Mouse (Mus musculus): ENCODE data around the gene Sds.

Gene Sds

DNA sequence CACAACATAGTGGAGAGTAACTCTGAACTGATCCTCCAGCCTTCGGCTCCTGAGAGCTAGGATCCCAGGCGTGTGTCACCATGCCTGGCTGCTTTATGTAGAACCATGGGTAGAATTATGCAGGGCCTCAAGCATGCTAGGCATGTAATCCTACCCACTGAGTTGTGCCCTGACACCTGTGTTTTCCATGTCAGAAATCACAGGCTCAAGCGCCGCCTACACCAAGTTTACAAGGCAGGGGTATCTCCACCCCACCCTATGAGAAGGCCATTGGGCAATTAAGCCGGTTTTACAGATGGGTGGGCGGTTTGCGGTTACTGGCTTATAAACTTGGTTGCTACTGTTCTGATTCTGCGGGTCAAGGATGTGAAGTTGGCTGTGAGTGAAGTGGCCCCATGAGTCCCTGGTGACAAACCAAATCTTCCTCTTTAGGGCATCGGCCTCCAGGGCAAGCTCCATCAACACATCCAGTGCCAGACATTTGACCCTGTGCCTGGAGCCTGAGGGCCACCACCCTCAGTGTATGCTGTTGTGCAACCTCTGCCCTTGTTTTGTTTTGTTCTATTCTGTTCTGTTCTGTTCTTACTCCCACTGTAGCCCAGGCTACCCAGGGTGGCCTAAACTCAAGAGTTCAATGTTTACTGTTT, 37.8 kb downstream of the Sds start:
- DNase-seq (ENCODE audit: low spot score in 2 of 2): peak; percentile 35 to 38

- peak; percentile 41 to 54 for DNase-seq (ENCODE audit: low spot score in 2 of 2)
These were observed 38.4 kb downstream of the Sds start for GRCm38 (mm10) chr5:120514754-120515153.

DNA sequence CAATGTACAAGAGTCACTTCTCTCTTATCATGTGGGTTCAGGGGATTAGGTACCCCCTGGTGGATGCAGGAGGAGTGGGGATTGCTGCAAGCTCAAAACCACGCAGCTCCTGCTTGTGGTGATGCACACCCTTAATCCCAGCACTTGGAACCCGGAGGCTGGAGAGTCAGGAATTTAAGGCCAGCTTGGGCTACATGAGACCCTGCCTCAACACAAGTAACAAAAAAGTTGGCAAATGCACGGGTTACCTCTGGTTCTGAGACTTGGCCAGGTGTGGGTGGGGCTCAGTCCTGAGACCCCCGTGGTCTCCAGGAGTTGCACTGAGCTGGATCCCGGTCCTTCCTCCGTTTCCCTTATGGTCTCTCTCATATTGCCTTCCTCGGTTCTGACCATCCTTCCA, 39.1 kb downstream of the Sds start:
- DNase-seq (ENCODE audit: low spot score in 2 of 2): no peak

GRCm38 (mm10) chr5:120516221-120516984, 40.1 kb downstream of the Sds start:
- DNase-seq (ENCODE audit: low spot score in 2 of 2): peak; percentile 69 to 74

DNA sequence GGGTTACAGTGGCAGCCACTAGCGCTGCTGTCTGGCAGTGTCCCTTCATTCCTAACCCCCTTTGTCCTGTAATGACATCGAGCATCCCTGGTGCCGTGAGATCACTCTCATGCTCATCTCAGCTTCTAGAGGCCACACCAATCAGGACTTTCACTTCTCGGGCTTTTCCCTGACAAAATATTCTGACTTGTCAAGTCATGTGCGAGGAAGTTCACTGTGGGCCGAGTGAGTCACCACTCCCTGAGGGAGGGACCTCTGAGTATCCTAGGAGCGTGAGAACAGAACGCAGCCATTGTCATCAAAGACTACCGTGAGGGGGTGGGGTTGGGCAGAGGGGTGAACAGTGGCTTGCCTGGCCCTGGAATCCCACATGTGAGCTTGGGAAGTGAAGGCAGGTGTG, 41.2 kb downstream of the Sds start:
- peak; percentile 87 for DNase-seq (ENCODE audit: low spot score in 2 of 2)

DNA sequence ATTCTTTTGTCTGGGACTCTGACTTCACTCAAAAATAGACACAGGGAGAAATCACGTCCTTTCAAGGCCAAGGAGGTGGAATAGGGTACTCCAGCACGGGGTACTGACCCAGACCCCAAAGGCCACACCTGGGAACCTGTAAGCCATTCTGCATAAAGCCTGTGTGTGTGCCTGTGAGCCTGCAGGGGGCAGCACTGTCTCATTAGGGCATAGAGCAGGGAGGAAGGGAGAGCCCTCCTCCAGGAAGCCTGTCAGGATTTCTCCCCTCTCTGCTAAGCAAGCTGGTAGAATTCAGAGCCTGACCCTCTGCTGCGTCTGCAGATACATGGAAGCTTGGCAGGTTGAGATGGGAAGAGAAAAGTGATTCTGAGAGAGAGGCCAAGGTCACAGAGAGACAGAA, 46.3 kb downstream of the Sds start:
- no peak for DNase-seq (ENCODE audit: low spot score in 2 of 2)

DNA sequence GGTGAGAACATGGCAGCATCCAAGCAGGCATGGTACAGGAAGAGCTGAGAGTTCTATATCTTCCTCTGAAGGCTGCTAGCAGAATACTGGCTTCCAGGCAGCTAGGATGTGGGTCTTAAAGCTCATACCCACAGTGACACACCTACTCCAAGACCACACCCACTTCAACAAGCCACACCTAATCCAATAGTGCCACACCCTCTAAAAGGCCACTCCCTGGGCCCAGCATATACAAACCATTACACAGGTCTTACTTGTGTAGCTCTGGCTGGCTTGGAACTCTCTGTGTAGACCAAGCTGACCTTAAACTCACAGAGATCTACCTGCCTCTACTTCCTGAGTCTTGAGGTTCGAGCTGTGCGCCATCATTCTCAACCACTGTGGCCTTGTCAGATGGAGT, 48.4 kb downstream of the Sds start:
- no peak for DNase-seq (ENCODE audit: low spot score in 2 of 2)

DNA sequence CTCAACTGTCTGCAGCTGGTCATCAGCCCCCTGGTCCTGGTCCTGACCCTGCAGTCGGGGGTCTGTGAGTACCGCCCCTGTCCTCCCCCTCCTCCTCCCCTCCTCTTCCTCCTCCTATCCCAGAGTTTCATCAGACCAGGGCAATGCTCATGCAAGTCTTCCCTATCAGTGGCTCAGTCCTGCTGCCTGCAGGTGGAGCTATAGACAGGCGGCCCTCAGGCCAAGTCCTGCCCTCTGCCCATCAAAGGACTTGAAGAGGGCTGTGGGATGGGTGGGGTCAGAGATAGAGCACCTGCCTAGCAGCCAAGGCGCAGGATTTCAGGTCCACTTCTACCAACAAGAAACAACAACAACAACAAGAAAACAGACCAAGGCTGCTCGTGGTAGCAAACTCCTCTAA, 49.4 kb downstream of the Sds start:
- DNase-seq (ENCODE audit: low spot score in 2 of 2): no peak

DNA sequence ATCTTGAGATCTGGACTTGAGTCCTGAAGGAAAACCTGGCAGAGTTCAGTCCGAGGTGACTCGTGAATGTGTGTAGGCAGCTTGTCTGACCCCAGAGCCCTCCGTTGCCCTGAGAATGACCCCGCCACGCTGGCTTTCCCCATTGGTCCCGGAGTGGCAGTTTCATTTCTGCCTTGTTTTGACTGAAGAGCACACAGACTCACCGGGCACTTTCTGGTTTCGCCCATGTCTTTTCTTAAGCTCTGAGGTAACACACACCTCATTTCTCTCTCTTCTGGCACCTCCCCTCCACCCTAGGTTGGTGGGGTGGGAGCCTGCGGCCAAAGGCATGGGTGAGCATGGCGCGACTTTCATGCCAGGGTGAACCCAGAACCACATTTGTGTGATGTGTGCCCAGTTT, 50.0 kb downstream of the Sds start:
- no peak for DNase-seq (ENCODE audit: low spot score in 2 of 2)

- no peak for DNase-seq (ENCODE audit: low spot score in 2 of 2)
These were observed 51.1 kb downstream of the Sds start for GRCm38 (mm10) chr5:120527296-120527964.

- no peak for DNase-seq (ENCODE audit: low spot score in 2 of 2)
These were observed 55.3 kb downstream of the Sds start for GRCm38 (mm10) chr5:120531631-120532030.
